Mouse (Mus musculus): ENCODE measurements around the gene Fes. TPM values are rescaled to one million over a fixed set of nuclear protein-coding genes. Genes with fewer than 3 reads are reported as not detected.

Fes gene
- polyA plus RNA-seq, 1 experiment = 52.8 TPM

GRCm38 (mm10) chr7:80350808-80351207, 36.9 kb downstream of the Fes start:
- WGBS = 70% methylated on average over 2 of the region's 2 CpGs
- peaks cover 27% of the 10 kb centered on the region for H3K36me3 ChIP-seq (ENCODE audit: control insufficient read depth, insufficient read depth, low read length)
- H3K27me3 ChIP-seq (ENCODE audit: control insufficient read depth, insufficient read depth, low read length) = no peaks in the 10 kb centered on the region
- no peak overlapping the region for H3K4me3 ChIP-seq (ENCODE audit: extremely low read depth, insufficient read depth, insufficient read length)
- no peak for DNase-seq (ENCODE audit: low read depth in 1 of 2, low spot score in 2 of 2)
- H3K27ac ChIP-seq (ENCODE audit: insufficient read depth, low read length) = no peak overlapping the region
- H3K4me1 ChIP-seq (ENCODE audit: control insufficient read depth, insufficient read depth, insufficient read length) = no peaks in the 10 kb centered on the region
- TF ChIP-seq POLR2A (IDR thresholded peaks at IDR 0.05; ENCODE audit: low read depth, low read length) = no peak

GRCm38 (mm10) chr7:80347670-80348586, 39.8 kb downstream of the Fes start:
- Histone ChIP-seq H3K4me1 (ENCODE audit: control insufficient read depth, insufficient read depth, insufficient read length) (peaks cover 7% of the 10 kb centered on the region; the same call in 1 of the 2 replicates), H3K27me3 (ENCODE audit: control insufficient read depth, insufficient read depth, low read length) (no peaks in the 10 kb centered on the region), H3K4me3 (ENCODE audit: extremely low read depth, insufficient read depth, insufficient read length) (no peak overlapping the region), H3K27ac (ENCODE audit: insufficient read depth, low read length) (no peak overlapping the region), H3K36me3 (ENCODE audit: control insufficient read depth, insufficient read depth, low read length) (peaks cover 19% of the 10 kb centered on the region)
- TF ChIP-seq POLR2A (IDR thresholded peaks at IDR 0.05; ENCODE audit: low read depth, low read length) (no peak), CTCF (IDR thresholded peaks at IDR 0.05; ENCODE audit: extremely low read depth, insufficient read depth, insufficient read length, insufficient replicate concordance) (no peak)
- no peak for DNase-seq (ENCODE audit: low read depth in 1 of 2, low spot score in 2 of 2)
- WGBS = 85% methylated on average over 13 of the region's 13 CpGs

- Histone ChIP-seq H3K36me3 (ENCODE audit: control insufficient read depth, insufficient read depth, low read length) (peaks cover 13% of the 10 kb centered on the region), H3K27ac (ENCODE audit: insufficient read depth, low read length) (no peak overlapping the region), H3K27me3 (ENCODE audit: control insufficient read depth, insufficient read depth, low read length) (no peaks in the 10 kb centered on the region), H3K4me3 (ENCODE audit: extremely low read depth, insufficient read depth, insufficient read length) (no peak overlapping the region), H3K4me1 (ENCODE audit: control insufficient read depth, insufficient read depth, insufficient read length) (peaks cover 7% of the 10 kb centered on the region; the same call in 1 of the 2 replicates)
- TF ChIP-seq POLR2A (IDR thresholded peaks at IDR 0.05; ENCODE audit: low read depth, low read length) (no peak), CTCF (IDR thresholded peaks at IDR 0.05; ENCODE audit: extremely low read depth, insufficient read depth, insufficient read length, insufficient replicate concordance) (no peak)
- no peak for DNase-seq (ENCODE audit: low read depth in 1 of 2, low spot score in 2 of 2)
- WGBS = 67% methylated on average over 5 of the region's 5 CpGs
Observed at GRCm38 (mm10) chr7:80346830-80347229, 40.9 kb downstream of the Fes start.

GRCm38 (mm10) chr7:80346173-80346572, 41.6 kb downstream of the Fes start:
- H3K27ac ChIP-seq (ENCODE audit: insufficient read depth, low read length) = no peak overlapping the region
- H3K4me1 ChIP-seq (ENCODE audit: control insufficient read depth, insufficient read depth, insufficient read length) = peaks cover 7% of the 10 kb centered on the region; the same call in 1 of the 2 replicates
- no peak for DNase-seq (ENCODE audit: low read depth in 1 of 2, low spot score in 2 of 2)
- peaks cover 8% of the 10 kb centered on the region for H3K36me3 ChIP-seq (ENCODE audit: control insufficient read depth, insufficient read depth, low read length)
- H3K4me3 ChIP-seq (ENCODE audit: extremely low read depth, insufficient read depth, insufficient read length) = no peak overlapping the region
- no peaks in the 10 kb centered on the region for H3K27me3 ChIP-seq (ENCODE audit: control insufficient read depth, insufficient read depth, low read length)
- no peak for TF ChIP-seq CTCF (IDR thresholded peaks at IDR 0.05; ENCODE audit: extremely low read depth, insufficient read depth, insufficient read length, insufficient replicate concordance)
- TF ChIP-seq POLR2A (IDR thresholded peaks at IDR 0.05; ENCODE audit: low read depth, low read length) = no peak
- WGBS = 90% methylated on average over 9 of the region's 9 CpGs

GRCm38 (mm10) chr7:80343270-80344018, 44.3 kb downstream of the Fes start:
- Histone ChIP-seq H3K4me3 (ENCODE audit: extremely low read depth, insufficient read depth, insufficient read length) (peak overlapping the region; percentile 82), H3K27me3 (ENCODE audit: control insufficient read depth, insufficient read depth, low read length) (no peaks in the 10 kb centered on the region), H3K27ac (ENCODE audit: insufficient read depth, low read length) (peak overlapping the region; percentile 87), H3K4me1 (ENCODE audit: control insufficient read depth, insufficient read depth, insufficient read length) (peaks cover 14% of the 10 kb centered on the region), H3K36me3 (ENCODE audit: control insufficient read depth, insufficient read depth, low read length) (no peaks in the 10 kb centered on the region)
- WGBS = 26% methylated on average over 19 of the region's 19 CpGs
- no peak for DNase-seq (ENCODE audit: low read depth in 1 of 2, low spot score in 2 of 2)
- no peak for TF ChIP-seq POLR2A (IDR thresholded peaks at IDR 0.05; ENCODE audit: low read depth, low read length)
- no peak for TF ChIP-seq CTCF (IDR thresholded peaks at IDR 0.05; ENCODE audit: extremely low read depth, insufficient read depth, insufficient read length, insufficient replicate concordance)

GRCm38 (mm10) chr7:80342858-80343257, 44.9 kb downstream of the Fes start, which contains the start of gene Hddc3:
Gene Hddc3, plus strand, starts transcription at chr7:80343104.
- Histone ChIP-seq H3K27ac (ENCODE audit: insufficient read depth, low read length) (peak within 1 kb of the TSS; percentile 87), H3K27me3 (ENCODE audit: control insufficient read depth, insufficient read depth, low read length) (no peaks in the 10 kb centered on the region), H3K4me3 (ENCODE audit: extremely low read depth, insufficient read depth, insufficient read length) (peak within 1 kb of the TSS; percentile 82), H3K4me1 (ENCODE audit: control insufficient read depth, insufficient read depth, insufficient read length) (peaks cover 14% of the 10 kb centered on the region), H3K36me3 (ENCODE audit: control insufficient read depth, insufficient read depth, low read length) (no peaks in the 10 kb centered on the region)
- peak; percentile 90 to 92 for DNase-seq (ENCODE audit: low read depth in 1 of 2, low spot score in 2 of 2)
- TF ChIP-seq CTCF (IDR thresholded peaks at IDR 0.05; ENCODE audit: extremely low read depth, insufficient read depth, insufficient read length, insufficient replicate concordance) = peak; percentile 72; the same call in 1 of the 2 replicates
- TF ChIP-seq POLR2A (IDR thresholded peaks at IDR 0.05; ENCODE audit: low read depth, low read length) = peak; percentile 81
- WGBS = 1% methylated on average over 25 of the region's 25 CpGs

Measured in spleen, adult 2 months (tissue).